Mouse (Mus musculus) thymus, postnatal 4 days (tissue): ENCODE measurements at regions not wholly inside any gene's neighbourhood (a gene's known extent, or its start where the extent isn't known, plus 50 kb on each side); places are given as distances from the start of the nearest gene placed in this dataset.

Experiments
- DNase-seq: peaks from one replicate; pipeline ENCODE4 v3.0.0; 2021

DNA sequence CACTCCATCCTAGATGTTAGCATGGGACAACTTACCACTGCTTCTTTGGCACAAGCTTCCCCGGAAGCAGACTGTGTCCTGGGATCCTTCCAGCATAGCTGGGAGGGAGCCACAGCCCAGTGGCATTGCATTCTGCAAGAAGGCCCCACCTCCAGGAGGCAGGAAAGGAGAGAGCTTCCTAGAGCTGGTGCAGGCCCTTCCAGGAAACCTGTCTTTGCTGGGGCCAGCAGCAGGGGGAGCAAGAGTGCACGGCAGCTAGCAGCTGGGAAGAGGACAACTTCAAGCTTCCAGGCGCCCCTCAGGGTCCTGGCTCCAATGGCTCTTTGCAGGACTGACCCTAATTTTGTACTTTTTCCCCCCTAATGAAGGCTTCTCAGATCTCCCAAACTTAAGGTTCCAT lies 115.4 kb upstream of the Sorcs3 start:
- DNase-seq = peak; percentile 50

DNA sequence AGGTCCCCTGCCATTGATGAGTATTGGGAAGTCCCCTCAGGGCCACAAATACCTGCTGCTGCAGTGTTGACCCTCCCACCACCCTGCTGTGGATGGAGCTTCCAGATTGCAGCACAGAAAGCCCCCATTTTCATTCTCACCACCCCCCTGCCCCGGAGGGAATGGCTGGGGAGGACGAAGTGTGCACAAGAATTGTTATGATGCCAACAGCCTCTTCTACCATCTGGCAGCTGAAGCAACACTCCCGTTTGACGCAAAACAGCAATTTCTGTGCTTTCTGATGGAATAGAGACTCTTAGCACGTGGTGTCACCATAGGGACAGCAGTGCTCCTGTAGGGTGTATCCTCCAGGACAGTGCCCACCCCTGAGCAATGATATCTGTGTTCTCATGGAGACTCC lies 108.5 kb upstream of the Sorcs3 start:
- no peak for DNase-seq

DNA sequence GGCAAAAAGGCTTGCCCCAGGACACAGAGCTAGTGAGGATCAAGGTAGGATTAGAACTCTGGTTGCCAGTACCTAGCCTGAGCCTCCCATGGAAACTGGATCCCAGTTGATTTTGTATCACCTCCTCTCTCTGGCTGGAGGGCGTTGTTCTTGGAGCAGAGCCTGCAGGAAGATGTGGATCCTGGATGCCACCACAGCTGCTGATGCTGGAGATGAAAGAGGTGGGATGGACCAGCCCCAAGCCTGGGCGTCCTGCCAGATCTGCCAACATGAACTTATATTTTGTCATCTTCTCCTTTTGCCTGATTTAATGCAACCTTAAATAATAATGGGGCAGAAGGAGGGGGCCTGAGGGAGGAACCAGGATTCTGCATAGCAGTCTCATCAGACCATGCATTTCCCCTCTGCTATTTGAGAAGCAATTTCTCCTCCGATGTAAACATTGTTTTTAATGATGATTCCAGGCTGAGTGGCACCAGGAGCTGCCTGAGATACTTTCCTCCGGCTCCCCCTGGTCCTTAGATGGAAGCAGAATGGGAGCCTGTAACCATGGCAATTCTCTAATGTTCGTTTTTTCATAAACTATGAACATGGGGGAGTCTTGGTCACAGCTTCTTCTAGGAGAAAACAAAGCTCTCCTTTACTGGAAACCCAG lies 107.8 kb upstream of the Sorcs3 start:
- no peak for DNase-seq

DNA sequence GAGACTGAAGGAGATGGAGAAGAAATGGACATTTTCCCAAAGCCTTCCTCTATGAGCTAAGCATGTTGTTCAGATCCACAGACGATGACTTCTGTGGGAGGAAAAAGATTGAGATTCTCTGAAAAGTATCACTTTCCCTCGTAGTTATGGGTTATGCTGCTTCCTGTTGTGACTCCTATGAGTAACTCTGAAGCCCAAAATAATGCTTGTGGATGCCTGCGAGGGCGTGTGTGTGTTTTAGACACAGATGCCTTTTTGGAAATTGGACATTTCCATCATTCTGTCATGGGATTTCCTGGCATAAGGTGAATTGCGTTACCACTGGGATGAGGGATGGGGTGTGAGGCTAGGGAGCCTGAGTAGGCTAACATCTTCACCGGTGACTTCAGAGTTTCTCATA lies 104.8 kb upstream of the Sorcs3 start:
- no peak for DNase-seq

DNA sequence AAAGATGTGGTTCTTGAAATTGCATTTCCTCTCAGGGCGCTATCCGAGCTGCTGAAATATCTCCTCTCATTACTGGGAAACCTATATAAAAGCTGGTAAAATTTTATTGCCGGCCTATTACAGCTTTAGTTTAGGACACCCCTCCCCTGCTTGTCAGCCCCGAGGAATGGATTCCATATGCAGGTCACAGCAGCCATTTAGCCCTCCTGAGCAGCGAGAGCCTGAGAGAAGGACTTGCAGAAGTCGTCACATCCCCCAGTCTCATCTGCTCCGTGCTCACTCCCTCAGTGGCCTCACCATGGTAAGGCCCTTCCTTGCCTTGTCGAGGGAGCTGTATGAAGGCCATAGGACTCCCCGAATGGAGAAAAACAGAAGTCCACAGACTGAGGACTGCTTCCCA lies 90.7 kb upstream of the Sorcs3 start:
- DNase-seq = no peak

DNA sequence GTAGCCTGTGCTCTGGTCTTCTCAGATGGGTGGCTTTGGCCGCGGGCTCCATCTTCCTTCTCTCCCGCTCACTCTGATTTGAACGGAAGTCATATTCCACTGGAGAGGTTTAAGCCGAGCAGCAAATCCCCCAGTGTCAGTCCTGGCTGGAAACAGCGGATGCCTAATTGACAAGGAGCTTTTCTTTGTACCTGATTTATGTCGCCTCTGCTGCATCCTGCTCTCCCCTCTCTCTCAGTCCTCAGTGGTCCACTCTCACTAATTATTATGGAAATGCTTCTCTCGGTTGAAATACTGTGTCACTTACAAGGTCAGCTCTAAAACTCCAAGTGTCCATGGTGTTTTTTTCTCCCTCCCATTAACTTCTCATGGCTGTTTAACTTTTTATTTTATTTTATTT lies 90.1 kb upstream of the Sorcs3 start:
- no peak for DNase-seq

DNA sequence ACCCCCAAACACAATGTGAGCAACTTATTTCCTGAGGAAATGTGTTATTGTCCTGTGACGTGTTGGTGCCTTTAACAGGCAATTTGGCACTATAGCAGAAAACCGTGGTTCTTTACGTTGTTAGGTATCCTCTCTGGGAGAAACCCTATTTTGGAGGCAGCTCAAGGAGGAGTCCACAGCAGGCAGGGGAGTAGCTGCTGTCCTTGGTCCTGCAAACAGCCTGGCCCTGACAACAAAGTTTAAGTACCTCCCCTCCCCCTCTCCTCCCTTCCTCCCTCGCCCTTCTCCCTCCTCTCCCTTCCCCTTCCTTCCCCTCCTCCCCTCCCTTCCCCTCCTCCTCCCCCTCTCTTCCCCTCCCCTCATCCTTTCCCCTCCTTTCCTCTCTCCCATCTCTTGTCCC lies 89.1 kb upstream of the Sorcs3 start:
- no peak for DNase-seq

DNA sequence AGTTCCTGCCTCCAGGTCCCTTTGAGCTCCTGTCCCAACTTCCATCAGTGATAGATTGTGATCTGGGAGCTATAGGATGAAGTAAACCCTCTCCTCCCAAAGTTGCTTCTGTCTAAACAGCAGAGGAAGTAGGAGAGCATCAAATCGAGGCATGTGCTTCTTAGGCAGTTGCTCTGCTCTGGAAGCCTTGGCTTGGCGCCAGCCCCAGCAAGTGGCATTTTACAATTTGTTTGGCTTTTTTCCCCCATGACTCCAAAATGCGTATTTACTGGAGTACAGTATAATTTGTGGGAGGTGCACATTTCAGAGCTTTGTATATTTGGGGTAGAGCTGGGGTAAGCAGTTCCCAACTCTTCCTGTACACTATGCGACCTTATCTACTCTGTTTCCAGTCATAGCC lies 88.2 kb upstream of the Sorcs3 start:
- no peak for DNase-seq

DNA sequence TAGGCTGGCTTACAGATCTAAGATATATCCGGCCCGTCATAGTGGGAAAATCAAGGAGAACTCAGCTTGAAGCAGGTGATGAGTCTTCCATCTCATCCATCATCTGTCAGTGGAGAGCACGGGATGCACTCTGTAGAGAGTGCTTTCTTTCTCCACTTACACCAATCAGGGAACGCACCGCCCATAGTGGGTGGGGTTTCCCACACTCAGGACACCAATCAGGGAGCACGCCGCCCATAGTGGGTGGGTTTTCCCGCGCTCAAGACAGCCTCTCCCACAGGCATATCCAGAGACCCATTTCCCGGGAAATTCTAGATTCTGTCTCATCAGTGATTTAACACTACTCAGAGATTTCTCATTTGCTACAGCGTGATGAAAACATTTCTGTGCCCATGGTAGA lies 83.5 kb upstream of the Sorcs3 start:
- DNase-seq = no peak

DNA sequence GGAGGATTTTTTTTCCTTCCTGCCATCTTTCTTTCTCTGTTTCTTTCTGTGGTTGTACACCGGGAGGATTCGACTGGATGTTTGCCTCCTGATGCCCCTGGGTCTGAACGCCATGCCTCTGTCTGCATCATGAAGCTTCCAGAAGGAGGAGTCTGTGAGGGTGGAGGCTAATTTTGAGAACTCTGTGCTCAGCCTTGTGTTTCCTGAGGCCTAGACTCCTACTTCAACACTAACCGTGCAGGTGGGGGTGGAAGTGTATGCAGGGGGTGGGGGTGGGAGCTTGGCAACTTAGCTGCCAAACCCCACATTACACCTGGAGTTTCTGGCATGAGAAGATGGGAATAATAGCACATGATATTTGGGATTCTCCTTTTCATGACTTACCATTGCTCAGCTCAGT lies 82.0 kb upstream of the Sorcs3 start:
- DNase-seq = no peak

DNA sequence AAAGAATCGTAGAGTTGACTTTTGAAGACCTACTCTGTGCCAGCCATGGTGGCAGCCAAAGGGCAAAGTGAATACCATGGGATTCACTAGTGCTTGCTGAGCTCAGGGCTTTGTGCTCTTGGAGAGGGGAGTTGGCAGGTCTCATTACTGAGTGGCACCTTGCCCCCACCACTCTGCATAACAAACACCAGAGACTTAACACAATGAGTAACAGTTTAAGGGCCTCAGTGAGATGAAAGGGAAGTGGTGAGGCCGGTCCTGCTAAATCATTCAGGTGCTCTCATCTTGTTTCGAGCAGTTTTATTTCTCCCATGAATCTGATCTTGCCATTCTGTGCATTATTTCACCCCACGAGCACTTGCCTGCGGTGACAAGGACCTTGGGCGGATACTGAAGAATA lies 80.1 kb upstream of the Sorcs3 start:
- DNase-seq = no peak

DNA sequence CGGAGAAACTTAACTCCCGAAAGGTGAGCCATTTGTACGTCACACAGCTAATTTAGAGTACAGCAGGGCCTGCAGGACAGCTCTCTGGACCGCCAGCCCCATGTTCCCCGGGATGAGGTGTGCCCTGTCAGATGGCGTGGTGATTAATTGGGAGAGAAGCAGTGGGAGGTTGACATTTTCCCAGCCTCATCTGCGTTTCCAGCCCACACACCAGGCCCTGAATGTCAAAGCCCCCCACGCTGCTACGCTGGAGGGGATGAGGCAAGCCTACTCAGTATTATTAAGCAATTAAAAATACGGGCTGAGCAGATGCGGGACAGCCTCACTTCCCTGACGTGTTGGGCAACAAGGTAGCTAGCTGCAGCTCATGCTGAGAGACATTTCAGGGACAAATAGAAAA lies 77.7 kb upstream of the Sorcs3 start:
- DNase-seq = no peak

DNA sequence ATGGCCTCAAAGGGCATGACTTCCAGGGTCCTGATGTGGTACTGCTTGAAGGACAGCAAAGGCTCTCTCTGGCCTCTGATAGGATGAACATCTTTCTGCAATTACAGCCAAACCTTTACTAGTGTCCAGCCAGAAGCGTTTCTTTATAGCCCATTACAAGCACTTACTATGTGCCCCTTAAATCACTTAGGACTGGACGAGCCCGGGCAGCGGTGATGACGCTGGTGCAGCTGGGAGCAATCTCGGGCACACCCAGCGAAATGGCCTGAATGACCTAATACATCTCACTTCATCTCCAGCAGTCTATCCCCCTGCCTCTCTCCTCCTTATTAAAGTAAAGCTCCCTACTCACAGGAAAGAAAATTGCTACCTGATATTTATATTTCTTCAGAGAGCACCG lies 69.6 kb upstream of the Sorcs3 start:
- DNase-seq = no peak

DNA sequence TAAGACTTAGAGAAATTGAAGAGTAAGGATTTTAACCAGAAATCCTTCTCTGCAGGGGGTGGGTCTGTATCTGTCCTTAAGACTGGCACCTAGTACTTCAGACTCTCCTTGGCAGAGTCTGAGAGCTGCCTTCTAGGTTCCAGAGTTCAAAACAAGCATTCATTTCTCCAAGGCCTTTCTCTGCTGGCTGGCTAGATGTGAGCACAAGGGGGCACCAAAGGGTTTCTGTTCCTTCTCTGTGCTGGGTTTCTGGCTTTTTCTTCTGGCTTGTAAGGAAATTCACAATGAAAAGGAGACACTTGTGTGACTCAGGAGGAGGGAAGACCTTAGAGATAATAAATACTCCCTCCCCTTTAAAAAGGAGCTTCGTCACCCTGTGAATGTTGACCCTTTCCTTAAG lies 61.7 kb upstream of the Sorcs3 start:
- no peak for DNase-seq
